Mouse (Mus musculus) lung, adult 18-20 months (tissue): ENCODE data around the gene Hist1h2bq.
"Not testable (repeated sequence)": the region's sequence is repeated elsewhere in the genome, so short reads cannot be mapped to it uniquely, and the experiment has no call there.

Experiments
- DNase-seq, 2 experiments: peaks; one replicate each; pipeline ENCODE4 v3.0.0; 2022; ENCODE audit warnings: mixed read lengths in 2 of 2

Gene Hist1h2bq

DNA sequence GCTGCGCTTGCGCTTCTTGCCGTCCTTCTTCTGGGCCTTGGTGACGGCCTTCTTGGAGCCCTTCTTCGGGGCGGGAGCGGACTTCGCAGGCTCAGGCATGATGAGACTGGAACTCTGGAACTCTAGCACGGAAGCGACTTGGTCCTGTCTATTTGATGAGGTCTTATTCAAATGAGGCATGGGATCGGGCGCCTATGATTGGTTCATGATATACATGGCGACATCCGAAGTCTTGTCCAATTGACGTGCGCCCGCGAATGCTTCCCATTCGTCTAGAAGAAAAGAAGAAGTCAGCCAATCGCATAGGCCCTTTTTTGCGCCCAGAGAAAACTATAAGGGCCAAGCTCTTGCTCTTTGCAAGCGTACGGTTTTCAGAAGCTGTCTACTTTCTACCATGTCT, at the start of gene Hist1h2bq, which contains the start of gene Hist1h2ao:
Gene Hist1h2bq, minus strand, starts transcription at position 125 of the 400 bp plus-strand sequence.
Gene Hist1h2ao, plus strand, starts transcription at position 393 of the 400 bp plus-strand sequence.
- not testable (repeated sequence) for DNase-seq

DNA sequence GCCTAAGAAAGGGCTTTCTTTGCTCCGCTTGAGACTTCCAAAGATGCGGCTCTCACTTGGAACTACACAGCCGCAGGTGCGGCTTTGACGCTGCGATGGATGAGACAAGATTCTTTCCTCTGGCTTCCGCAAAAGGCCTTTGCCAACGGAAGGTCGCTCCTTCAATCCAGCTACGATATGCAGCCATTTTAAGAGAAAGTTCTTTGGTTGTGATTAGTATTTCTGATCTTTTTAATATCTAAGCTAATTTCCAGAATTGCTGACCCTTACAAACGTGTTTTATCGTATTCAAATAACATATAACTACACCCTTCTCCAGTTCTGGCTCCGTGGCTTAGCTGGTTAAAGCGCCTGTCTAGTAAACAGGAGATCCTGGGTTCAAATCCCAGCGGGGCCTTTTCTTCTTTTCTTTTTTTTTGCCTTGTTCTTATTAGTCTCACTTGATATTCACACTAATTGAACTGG, 45.7 kb upstream of the Hist1h2bq start:
- peak in 1 of 2 experiments; percentile 4 for DNase-seq

DNA sequence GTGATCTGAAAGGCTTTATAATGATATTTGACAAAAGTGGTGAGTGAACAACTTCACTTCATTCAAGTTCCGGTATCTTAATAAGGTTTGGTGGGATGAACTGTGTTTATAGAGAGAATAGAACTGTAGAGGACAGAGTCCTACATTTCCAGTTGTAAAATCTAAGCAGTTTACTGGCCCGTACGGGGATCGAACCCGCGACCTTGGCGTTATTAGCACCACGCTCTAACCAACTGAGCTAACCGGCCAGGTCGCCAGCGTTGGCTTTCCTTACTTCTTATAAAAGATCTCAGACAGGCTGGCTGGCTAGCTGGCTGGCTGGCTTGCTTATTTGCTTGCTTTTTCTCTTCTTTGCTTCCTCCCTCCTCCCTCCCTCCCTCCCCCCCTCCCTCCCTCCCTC, 45.1 kb upstream of the Hist1h2bq start:
- DNase-seq = peak; percentile 61 to 62

DNA sequence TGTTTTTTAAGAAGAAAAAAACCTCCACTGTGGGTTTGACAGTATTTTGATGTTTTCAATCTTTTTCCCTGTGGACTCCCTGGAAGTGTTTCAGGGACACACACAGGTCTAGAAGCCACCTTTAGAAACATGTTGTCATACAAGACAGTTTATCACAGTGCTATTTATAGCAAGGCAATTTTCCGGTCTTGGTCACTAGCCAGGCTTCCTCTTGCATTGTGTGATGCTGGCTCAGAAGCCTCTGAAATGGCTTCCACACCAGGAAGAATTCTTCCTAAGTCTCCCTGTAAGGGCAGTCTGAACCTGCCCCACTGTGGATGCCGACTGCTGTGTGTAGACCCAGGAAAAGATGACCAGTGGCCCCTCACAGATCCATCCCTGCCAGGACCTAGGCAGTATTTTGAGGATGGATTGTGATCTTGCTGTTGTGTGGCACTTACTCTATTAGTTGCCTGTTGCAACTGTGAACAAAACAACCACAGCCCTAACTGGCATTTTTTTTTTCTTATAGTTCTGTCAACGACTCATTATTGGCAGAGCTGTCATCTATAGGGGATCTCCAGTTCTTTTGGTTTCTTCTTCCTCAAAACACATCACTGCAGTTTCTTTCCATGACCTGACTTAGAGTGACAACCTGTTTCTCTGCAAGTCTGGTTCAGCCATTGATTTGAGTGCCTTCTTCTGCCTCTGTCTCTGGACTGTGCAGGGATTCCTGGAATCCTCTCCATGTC, 42.4 kb upstream of the Hist1h2bq start:
- DNase-seq = no peak

DNA sequence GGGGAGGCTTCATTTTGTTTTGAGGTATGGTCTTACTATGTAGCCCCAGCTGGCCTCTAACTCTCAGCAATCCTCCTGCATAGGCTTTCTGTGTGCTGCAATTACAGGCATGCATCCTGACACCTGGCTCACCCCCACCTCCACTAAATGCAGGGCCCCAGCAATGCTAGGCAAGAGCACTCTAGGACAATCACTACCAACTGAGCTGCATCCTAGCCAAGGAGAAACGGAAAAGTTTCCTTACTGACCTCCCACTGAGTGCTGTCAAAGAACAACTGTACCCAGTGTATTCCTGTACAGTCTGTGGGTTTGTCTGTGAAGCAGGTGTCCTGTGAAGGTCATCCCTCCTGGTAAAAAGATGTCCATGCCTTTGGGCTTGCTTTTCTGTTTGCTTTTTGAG, 40.7 kb upstream of the Hist1h2bq start:
- DNase-seq = not testable (repeated sequence)

DNA sequence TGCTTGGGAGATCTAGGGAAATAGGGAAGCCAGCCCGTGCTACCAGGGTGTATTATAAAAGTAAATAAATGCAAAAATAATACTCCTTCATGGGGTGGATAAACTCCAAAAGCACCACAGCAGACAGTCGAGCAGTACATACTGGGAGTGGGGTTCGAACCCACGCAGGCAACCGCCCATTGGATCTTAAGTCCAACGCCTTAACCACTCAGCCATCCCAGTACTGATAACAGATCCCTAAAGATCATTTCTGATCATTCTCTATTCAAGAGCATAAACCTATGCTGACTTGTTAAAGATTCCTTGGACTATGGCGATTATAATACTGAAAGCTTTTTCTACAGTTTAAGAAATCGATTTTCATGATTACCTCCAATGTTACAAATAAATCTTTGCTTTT, 37.9 kb upstream of the Hist1h2bq start:
- DNase-seq = no peak

DNA sequence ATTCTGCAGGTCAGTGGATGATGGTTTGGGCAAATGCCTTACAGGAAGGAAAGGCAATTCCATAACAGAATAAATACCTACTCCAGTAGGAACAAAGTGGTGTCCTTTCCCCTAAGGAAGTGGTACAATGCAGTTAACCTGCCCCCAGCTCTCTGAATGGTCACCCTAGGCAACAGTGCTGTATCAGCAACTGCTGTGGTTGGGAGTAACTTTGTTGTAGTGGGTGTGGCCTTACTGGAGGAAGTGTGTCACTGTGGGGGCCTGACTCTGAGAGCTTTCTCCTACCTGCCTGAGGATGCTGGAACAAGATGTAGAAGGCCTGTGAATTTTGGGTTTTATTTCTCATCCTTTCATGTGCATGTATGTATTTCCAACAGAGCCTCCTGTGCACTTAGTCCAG, 36.4 kb upstream of the Hist1h2bq start:
- not testable (repeated sequence) for DNase-seq

DNA sequence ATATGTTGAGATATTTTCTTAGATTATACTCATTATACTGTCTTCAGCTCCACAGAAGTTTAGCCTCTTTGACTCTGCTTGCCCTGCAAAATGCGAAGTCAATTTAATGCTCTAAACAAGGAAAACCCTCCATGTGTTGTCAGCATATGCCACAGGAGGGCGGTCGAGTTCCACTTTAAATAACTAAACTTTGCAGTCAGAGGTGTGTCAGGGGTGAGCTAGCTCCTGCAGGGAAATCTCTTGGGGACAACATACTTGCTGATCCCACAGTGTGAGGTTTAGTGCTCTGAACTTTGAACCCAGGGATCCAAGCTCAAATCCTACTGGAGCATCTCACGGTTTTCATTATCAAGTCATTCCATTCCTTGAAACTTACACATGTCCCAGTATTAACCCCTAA, 30.5 kb upstream of the Hist1h2bq start:
- not testable (repeated sequence) for DNase-seq

DNA sequence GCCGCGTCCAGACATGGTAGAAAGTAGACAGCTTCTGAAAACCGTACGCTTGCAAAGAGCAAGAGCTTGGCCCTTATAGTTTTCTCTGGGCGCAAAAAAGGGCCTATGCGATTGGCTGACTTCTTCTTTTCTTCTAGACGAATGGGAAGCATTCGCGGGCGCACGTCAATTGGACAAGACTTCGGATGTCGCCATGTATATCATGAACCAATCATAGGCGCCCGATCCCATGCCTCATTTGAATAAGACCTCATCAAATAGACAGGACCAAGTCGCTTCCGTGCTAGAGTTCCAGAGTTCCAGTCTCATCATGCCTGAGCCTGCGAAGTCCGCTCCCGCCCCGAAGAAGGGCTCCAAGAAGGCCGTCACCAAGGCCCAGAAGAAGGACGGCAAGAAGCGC, 23.5 kb upstream of the Hist1h2bq start, which contains the start of the genes Hist1h2ap and Hist1h2br:
Gene Hist1h2ap, minus strand, starts transcription at position 47 of the 400 bp plus-strand sequence.
Gene Hist1h2br, plus strand, starts transcription at position 283 of the 400 bp plus-strand sequence.
- not testable (repeated sequence) for DNase-seq

DNA sequence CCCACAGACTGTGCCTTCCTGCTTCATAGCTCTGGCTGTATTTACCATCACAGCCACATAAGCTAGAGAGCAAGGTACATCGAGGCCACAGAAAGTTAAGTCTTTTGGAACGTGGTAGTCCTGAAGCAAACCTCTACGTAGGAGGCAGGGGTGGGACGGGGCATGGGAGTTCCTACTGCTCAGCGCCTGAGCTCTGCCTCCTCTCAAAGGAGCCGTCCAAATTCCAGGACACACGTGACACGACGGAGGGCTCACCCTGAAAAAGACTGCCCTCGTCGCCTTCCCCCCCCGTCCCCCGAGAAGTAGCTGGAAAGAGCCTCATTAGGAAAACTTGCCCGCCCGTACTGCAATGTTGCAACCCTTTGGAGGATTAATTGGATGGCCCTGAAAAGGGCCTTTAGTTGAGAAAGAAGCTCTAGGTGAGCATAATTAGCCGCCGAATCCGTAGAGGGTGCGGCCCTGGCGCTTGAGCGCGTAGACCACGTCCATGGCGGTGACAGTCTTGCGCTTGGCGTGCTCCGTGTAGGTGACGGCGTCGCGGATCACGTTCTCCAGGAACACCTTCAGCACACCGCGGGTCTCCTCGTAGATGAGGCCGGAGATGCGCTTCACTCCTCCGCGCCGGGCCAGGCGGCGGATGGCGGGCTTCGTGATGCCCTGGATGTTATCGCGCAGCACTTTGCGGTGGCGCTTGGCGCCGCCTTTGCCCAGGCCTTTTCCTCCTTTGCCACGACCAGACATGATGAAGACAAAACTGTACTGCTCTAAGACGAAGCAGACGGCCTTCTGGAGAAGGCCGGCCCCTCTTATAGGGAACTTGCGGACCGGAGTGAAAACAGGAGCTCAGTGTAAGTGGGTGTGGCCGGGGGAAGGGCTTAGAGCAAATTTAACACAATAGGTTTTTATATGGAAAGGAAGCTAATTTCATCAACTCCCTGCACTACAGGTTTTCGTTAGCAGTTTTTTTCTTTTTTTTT, 21.7 kb upstream of the Hist1h2bq start, which contains the start of gene Hist1h4n:
Gene Hist1h4n, minus strand, starts transcription at position 779 of the 977 bp plus-strand sequence.
- peak in 1 of 2 experiments; percentile 23 for DNase-seq

DNA sequence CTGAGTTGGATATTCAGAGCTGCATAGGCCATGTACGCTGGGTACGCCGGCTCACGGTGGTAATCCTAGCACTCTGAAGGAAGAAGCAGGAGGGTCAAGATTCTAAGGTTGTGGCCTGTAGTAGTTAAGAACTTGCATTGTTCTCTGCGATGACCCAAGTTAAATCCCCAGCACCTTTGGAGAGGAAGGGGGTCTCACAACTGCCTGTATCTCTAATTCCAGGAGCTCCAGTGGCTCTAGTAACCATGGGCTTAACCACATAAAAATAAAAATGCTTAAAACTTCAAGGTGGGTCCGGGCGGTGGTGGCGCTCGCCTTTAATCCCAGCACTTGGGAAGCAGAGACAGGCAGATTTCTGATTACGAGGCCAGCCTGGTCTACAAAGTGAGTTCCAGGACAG, 20.3 kb upstream of the Hist1h2bq start:
- DNase-seq = no peak

DNA sequence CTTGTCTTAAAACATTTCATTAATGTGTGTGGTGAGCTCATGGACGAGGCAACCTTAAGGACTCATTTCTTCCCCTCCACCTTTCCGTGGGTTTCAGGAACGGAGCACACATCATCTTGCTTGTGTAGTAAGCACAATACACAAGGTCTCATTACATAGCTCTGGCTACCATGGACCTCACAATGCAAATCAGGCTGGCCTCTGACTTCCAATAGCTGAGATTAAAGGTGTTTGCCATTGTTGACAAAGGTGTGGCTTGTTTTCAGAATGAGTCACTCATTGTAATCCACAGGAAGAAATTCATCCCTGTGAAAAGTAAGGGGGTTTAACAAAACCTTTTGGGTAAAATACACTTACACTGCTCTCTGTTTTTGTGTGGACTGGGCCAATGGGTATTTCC, 18.5 kb upstream of the Hist1h2bq start:
- no peak for DNase-seq

DNA sequence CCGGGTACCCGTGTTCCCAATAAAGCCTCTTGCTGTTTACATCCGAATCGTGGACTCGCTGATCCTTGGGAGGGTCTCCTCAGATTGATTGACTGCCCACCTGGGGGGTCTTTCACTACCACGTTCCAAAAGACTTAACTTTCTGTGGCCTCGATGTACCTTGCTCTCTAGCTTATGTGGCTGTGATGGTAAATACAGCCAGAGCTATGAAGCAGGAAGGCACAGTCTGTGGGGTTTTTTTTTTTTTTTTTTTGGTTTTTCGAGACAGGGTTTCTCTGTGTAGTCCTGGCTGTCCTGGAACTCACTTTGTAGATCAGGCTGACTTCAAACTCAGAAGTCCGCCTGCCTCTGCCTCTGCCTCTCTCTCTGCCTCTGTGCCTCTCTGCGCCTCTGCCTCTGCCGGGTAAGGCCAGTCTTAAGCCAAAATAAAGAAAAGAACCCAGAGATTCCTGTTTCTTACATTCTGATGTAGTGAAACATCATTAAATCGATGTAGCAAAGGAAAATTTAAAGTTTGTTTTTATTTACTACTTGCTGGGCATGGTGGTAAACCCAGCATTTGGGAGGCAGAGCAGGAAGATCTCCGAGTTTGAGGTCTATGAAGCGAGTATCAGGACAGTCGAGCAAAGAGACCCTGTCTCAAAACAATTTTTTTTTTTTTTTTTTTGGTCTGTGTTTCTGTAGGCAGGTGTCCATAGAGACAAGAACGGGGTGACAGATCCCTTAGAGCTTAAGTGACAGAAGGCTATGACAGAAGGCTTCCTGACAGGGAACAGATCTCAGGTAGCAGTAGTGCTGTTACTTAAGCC, 10.3 kb upstream of the Hist1h2bq start:
- not testable (repeated sequence) for DNase-seq

DNA sequence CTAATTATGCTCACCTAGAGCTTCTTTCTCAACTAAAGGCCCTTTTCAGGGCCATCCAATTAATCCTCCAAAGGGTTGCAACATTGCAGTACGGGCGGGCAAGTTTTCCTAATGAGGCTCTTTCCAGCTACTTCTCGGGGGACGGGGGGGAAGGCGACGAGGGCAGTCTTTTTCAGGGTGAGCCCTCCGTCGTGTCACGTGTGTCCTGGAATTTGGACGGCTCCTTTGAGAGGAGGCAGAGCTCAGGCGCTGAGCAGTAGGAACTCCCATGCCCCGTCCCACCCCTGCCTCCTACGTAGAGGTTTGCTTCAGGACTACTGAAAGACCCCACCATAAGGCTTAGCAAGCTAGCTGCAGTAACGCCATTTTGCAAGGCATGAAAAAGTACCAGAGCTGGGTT, 2.1 kb upstream of the Hist1h2bq start:
- DNase-seq = not testable (repeated sequence)

DNA sequence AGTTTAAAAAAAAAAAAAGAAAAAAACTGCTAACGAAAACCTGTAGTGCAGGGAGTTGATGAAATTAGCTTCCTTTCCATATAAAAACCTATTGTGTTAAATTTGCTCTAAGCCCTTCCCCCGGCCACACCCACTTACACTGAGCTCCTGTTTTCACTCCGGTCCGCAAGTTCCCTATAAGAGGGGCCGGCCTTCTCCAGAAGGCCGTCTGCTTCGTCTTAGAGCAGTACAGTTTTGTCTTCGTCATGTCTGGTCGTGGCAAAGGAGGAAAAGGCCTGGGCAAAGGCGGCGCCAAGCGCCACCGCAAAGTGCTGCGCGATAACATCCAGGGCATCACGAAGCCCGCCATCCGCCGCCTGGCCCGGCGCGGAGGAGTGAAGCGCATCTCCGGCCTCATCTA, 1.5 kb upstream of the Hist1h2bq start, which contains the start of gene Hist1h4m:
Gene Hist1h4m, plus strand, starts transcription at position 208 of the 400 bp plus-strand sequence.
- DNase-seq = peak; percentile 26 to 51

DNA sequence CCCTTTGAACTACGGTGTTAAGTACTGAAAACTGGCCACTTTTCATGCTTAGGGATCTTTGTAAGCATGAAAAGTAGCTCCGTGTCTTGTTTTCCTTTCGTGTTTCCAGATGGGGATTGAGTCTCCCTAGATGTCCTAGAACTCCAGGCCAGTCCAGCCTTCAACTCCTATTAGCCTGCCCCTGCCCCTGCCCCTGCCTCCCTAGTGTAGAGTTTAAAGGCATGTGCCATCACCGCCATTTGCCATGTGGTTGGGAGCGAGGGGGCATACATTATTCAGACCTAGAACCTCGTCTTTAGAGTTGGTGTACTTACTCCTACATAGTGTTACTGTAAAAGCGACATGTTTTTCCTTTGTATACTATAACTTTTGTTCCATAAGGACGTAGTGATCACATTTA, 1.1 kb upstream of the Hist1h2bq start:
- not testable (repeated sequence) for DNase-seq

DNA sequence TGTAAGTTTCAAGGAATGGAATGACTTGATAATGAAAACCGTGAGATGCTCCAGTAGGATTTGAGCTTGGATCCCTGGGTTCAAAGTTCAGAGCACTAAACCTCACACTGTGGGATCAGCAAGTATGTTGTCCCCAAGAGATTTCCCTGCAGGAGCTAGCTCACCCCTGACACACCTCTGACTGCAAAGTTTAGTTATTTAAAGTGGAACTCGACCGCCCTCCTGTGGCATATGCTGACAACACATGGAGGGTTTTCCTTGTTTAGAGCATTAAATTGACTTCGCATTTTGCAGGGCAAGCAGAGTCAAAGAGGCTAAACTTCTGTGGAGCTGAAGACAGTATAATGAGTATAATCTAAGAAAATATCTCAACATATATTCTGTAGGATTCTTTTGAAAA, 6.9 kb downstream of the Hist1h2bq start:
- not testable (repeated sequence) for DNase-seq

DNA sequence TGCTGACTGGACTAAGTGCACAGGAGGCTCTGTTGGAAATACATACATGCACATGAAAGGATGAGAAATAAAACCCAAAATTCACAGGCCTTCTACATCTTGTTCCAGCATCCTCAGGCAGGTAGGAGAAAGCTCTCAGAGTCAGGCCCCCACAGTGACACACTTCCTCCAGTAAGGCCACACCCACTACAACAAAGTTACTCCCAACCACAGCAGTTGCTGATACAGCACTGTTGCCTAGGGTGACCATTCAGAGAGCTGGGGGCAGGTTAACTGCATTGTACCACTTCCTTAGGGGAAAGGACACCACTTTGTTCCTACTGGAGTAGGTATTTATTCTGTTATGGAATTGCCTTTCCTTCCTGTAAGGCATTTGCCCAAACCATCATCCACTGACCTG, 12.8 kb downstream of the Hist1h2bq start:
- DNase-seq = not testable (repeated sequence)

DNA sequence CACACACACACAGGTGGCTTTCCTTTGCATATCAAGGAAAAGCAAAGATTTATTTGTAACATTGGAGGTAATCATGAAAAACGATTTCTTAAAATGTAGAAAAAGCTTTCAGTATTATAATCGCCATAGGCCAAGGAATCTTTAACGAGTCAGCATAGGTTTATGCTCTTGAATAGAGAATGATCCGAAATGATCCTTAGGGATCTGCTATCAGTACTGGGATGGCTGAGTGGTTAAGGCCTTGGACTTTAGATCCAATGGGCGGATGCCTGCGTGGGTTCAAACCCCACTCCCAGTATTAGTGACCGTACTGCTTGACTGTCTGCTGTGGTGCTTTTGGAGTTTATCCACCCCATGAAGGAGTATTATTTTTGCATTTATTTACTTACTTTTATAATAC, 14.4 kb downstream of the Hist1h2bq start:
- no peak for DNase-seq

DNA sequence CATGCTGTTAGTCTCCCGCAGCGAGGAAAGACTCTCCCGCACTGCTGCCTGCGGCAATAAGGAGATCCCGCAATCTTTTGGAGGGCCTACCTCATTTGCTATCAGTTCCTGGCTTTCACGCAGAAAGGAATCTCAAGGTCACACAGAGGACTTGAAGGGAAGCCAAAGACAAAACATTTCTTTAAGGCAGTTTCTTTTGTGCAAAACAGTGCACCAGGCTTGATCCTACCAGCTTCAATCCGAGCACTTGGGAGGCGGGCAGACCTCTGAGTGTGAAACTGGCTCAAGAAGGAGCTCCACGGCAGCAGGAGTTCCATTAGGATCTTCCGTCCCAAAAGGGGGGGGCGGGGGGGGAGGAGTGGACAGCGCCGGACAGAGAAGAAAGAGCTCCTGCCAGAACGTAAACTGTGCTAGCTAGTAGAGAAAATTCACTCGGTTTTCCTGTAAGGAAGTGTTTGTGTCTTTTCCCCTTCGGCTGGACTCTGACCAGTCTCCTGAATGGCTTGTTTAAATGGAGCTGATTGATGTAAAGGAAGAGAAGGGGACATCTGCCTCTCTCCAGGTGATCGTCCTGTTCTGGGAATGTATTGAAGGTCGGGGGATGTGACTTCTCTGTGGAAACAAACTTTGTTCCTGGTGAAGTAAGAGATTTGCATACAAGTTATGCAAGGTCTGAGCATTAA, 19.3 kb downstream of the Hist1h2bq start:
- no peak for DNase-seq

DNA sequence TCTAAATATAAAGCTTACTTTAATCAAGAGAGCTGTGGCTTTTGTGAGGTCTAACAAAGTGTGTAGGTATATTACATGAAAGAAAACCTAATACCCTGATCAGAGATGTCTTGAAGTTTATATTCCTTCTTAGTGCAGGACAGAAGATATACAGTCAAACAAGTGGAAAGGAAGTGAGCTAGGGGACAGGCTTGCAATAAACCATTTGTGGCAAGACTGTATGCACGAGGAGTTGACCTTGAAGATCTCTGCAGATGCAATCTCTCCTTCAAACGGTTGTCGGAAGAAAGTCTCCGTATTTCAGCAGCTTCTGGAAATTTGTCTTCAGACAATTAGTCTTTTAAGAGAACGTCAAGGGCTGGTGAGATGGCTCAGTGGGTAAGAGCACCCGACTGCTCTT, 20.1 kb downstream of the Hist1h2bq start:
- no peak for DNase-seq
